Mouse (Mus musculus) A20 (cell line): ENCODE results near the gene Atp8b4.
A peak's percentile ranks its signal among the peaks of the same experiment; 100 is the strongest.

Source experiments
- DNase-seq: peaks from one replicate; pipeline ENCODE4 v3.0.0-alpha.2; 2011; ENCODE audit warnings: low read depth, low spot score

Atp8b4 gene

DNA sequence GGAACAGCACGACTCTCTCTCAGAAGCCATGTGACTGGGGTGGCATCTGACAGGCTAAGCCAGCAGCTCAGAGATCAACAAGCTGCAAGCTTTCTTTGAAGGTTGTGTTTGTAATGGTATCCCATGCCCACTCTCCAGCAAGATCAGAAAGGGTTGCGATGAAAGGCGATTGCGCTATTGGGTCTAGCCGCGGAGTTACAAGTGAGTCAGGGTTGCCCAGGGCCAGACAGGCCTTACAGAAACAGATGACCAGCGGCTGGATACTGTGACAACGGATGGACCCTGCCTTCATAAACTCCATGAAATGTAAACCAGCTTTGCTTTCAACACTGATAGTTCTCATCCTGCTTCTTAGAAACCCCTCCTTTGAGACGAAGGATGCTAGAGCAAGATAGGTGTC lies 66.2 kb downstream of the Atp8b4 start:
- DNase-seq, result no peak

DNA sequence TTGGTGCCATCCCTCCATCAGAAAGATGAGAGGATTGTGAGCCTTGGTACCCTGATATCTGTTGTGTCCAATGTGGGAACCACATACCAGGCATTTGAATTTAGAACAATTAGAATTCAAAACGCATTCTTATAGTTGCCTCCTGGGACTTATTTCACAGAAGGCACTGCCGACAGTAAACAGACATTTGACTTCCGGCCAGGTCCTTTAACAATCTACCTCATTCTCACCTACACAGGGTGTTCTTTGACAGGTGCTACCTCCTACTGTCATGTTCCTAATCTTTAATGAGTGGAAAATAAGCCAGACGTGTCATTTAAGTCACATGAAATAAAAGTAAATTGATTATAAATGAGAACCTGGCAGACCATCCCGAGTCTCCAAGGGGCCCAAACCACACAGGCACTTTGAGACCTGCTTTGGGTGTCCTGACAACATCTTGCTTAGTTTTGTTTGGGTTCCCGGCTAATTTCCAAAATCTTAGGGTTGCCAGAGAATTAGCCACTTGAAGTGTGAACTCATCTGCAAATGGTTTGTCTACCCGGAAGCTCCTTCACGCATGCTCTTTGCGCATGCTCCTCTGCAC lies 67.9 kb downstream of the Atp8b4 start:
- DNase-seq, result no peak

DNA sequence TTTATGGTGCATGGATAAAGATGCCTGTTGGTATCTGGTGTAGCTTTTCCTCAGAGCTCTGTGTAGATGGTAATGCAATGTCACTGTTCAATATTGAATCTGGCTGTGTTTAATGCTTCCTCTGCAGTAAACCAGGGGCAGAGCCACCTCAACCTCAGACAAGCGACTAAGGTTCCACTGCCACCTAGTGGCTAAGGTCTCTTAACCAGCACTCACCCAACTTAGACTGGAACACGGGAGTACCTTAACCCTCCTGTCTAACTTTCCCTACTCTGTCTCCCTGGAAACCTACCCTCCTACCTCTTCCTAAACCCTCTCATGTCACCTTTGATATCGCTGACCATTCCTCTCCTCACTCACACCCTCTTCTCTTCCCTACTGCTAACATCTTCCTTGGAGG lies 71.2 kb downstream of the Atp8b4 start:
- DNase-seq, result peak; percentile 65

GRCm38 (mm10) chr2:126425223-126425622 lies 75.3 kb downstream of the Atp8b4 start:
- no peak for DNase-seq

GRCm38 (mm10) chr2:126424714-126425113 lies 75.8 kb downstream of the Atp8b4 start:
- no peak for DNase-seq

- DNase-seq, result no peak
These were observed 79.6 kb downstream of the Atp8b4 start for GRCm38 (mm10) chr2:126420901-126421300.

DNA sequence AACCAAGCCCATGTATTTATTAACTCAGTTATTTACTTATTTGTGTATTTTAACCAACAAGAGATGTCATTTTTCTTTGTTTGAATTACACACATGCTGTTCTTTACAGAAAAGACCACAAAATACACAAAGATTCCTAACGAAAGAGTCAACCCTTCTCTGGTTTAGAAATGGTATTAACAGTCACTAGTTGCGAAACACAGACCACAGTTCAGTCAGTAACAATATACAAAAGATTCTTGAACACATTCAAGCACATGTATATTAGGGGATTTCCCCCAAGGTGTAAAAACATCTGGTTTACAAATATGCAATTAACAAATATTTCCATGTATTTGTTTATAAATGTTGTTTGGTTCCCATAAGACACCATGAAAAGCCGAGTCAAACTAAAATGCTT lies 81.6 kb downstream of the Atp8b4 start:
- no peak for DNase-seq

DNA sequence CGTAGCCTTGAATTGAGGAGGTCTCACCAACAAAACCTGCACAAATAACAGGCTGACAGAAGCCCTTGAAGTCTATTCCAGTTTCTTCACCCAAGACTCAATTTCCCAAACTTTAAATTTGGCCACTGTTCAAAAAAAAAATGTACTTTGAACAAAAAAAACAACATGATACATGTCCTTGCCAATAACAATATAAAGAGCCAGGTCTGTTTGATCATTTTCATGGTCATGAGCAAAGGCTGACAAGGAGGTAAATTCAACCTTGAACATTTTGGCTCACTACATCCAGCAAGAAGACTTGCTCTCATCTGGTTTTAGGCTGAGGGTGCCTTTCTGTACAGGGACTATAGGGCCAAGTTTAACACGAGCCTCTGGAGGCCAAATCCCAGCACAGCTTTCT lies 83.7 kb downstream of the Atp8b4 start:
- DNase-seq, result no peak

GRCm38 (mm10) chr2:126415981-126416380 lies 84.5 kb downstream of the Atp8b4 start:
- no peak for DNase-seq

- DNase-seq, result no peak
These were observed 87.7 kb downstream of the Atp8b4 start for GRCm38 (mm10) chr2:126412759-126413158.

DNA sequence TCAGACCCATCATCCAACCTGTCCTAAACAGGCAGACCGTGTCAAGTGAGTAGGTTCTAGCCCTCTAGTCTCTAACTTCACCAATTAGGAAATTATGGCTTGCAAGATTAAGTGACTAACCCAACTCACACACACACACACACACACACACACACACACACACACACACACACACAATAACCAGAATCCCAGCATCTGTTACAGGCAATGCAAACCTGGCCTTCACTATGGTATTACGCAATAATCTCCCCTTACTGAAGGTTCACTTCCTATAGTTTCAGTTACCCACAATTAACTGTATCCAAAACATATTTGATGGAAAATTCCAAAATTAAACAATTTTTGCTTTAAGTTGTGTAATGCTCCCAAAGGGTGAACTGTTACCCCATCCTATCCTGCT lies 101.0 kb downstream of the Atp8b4 start:
- no peak for DNase-seq

DNA sequence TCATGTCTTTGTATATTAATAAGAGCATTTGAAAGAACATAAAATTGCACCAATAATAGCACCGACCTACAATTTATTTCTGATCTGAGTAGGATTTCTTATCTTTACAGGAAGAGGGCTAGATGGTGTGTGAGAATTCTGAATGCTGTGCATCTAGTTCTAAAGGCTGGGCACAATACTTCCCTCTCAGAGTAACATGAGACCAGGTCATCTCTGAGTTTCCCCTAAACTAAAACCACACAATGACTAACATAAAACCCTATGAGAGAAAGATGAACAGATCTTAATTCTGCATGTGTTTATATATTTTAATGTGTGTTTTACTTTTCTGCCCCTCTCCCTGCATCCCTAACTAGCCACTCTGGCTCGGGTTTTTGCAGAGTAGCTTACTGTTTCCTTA lies 101.5 kb downstream of the Atp8b4 start:
- DNase-seq, result no peak

- DNase-seq, result no peak
These were observed 102.3 kb downstream of the Atp8b4 start for GRCm38 (mm10) chr2:126398216-126398615.

DNA sequence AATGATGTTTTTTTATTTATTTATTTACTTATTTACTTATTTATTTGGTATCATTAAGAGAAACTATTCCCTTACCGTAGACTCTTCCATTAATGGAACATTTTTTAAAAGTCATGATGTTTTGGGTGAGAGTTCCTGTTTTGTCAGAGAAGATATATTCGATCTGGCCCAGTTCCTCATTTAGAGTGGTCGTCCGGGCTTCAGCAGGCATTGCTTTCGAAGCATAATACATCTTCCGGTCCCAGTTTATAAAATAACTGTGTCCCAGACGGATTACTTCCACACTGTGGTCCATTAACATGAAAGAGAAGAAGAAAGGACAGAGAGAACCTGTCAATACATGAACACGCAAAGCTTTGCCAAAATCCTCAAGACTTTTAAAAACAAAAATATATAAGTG lies 103.0 kb downstream of the Atp8b4 start:
- peak; percentile 7 for DNase-seq

- no peak for DNase-seq
These were observed 105.5 kb downstream of the Atp8b4 start for GRCm38 (mm10) chr2:126394924-126395323.

DNA sequence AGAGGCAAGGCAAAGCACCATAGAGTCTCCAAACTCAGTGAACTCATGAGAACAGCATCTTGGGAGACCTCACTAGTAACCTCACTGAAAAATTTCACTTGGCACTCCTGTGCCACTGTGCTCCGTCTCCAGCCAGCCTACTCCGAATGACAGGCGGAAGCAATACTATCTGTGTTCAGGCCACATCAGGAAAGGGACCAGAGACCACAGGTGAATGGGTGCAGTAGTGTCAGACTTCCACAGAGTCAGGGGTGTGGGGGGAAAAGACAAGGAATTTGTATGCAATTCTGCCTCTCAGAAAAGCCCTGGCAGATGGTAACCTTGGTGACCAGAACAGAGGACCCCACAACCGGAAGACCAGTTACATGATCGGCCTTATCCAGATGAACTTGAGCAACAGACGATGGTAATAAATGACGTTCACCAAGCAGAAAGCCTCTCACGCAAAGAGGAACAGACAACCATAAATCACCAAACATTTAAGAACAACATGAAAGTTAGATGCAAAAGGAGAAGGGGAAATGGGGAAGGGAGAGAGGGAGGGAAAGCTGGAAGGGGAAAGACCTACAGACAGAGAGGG lies 112.9 kb downstream of the Atp8b4 start:
- no peak for DNase-seq

DNA sequence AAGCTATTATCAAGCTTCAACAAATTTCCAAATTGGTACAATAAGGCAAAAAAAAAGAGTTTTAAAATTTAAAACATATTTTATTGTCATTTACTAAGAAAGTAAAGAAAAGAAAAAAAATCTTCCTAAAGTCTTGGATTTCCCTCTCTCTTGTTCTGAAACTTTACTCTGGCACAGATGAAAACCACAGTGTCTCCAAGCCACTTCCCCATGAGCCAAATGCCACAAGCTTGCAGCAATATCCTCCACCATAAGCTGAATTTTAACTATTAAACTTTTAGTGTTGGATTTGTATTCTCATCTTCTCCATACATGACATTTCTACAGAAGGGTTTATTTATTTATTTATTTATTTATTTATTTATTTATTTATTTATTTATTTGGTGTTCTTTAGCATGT lies 114.4 kb downstream of the Atp8b4 start:
- DNase-seq, result no peak

GRCm38 (mm10) chr2:126380300-126380699 lies 120.2 kb downstream of the Atp8b4 start:
- DNase-seq, result no peak

GRCm38 (mm10) chr2:126371634-126372033 lies 128.8 kb downstream of the Atp8b4 start:
- no peak for DNase-seq

- no peak for DNase-seq
These were observed 130.7 kb downstream of the Atp8b4 start for GRCm38 (mm10) chr2:126369815-126370214.

DNA sequence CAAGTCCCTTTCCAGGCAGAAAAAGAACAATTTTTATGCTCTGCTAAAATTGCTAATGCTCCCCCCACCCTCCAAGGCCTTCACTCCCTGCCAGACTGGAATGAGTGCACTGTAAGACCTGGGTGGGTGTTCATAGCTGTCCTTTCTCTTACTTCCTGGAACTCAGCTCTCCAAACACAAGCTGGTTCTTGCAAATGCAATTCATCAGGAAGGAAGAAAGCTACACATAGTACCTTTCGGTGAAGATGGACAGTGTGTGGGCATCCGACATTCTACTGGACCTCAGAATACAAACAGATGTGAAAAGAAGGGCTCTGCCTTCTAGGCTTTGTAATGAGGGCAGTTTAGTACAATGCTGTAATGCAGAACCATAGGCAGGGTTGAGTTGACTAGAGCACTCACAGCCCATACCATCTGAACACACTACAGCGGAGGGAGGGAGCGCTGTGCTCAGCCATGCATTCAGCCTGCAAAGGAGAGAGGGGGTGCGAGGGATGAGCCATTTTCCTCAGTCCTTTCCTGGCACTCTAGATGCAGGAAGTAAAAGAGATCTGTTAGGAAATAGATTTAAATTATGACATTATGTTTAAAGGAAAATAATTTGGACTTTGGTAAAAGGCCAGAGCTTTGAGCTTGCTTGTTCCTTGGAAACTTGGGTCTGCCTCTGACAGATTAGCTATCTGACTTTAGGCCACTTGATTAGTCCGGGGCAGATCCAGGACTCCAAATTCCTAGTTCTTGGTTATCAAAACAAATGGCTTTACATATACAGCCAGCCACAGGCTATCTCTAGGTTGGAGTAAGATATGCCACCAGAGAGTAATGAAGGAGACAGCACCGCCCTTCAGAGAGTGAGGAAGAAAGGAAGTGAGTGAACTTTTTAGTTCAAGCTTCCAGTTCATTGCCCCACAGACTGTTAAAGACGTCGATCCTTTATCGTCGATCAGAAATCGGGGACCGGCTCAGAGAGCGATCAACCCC lies 136.4 kb downstream of the Atp8b4 start:
- no peak for DNase-seq

- peak; percentile 65 for DNase-seq
These were observed 137.3 kb downstream of the Atp8b4 start for GRCm38 (mm10) chr2:126363050-126363744.
